Mouse (Mus musculus) intestine, postnatal 0 days (tissue): ENCODE results near the gene Dixdc1. TPM values are rescaled to one million over a fixed set of nuclear protein-coding genes. Genes with fewer than 3 reads are reported as not detected.

ENCODE experiments used
- ATAC-seq: fragments of 200-750 bp; cut with Nextera tagmentation; 2 replicates; pipeline ENCODE4 v1.8.0; 2017; ENCODE audit warnings: mild to moderate bottlenecking, moderate TSS enrichment, moderate library complexity
- H3K27ac ChIP-seq: fragments of 300-500 bp; sonication (generic); 2 replicates; pipeline ENCODE4 v1.5.1; 2014; ENCODE audit warnings: mild to moderate bottlenecking, low read depth, low read length, moderate library complexity
- H3K27me3 ChIP-seq: fragments of 300-500 bp; sonication (generic); replicated peaks from 2 replicates; pipeline ENCODE4 v1.6.1; 2014; ENCODE audit warnings: low read length, mixed read lengths; ENCODE audit not compliant: control insufficient read depth, insufficient read depth
- H3K36me3 ChIP-seq: fragments of 300-500 bp; sonication (generic); 2 replicates; pipeline ENCODE4 v1.6.1; 2014; ENCODE audit warnings: mild to moderate bottlenecking, moderate library complexity; ENCODE audit not compliant: control insufficient read depth, insufficient read depth
- H3K4me1 ChIP-seq: fragments of 300-500 bp; sonication (generic); replicated peaks from 2 replicates; pipeline ENCODE4 v1.6.1; 2014; ENCODE audit warnings: antibody characterized with exemption, low read length, mixed read lengths; ENCODE audit not compliant: control insufficient read depth, insufficient read depth
- H3K4me2 ChIP-seq: fragments of 300-500 bp; sonication (generic); replicated peaks from 2 replicates; pipeline ENCODE4 v1.6.1; 2014; ENCODE audit warnings: low read depth, mild to moderate bottlenecking, moderate library complexity
- H3K4me3 ChIP-seq: fragments of 300-500 bp; sonication (generic); 2 replicates; pipeline ENCODE4 v1.5.1; 2014; ENCODE audit warnings: low read depth, low read length
- H3K9ac ChIP-seq: fragments of 300-500 bp; sonication (generic); 2 replicates; pipeline ENCODE4 v1.6.1; 2014; ENCODE audit warnings: mild to moderate bottlenecking, low read depth, low read length
- H3K9me3 ChIP-seq: fragments of 300-500 bp; sonication (generic); 2 replicates; pipeline ENCODE4 v1.6.1; 2016; ENCODE audit warnings: mixed run types; ENCODE audit not compliant: control insufficient read depth
- CTCF ChIP-seq: sonication (generic); IDR thresholded peaks from 2 replicates; pipeline ENCODE4 v1.5.1; 2016; ENCODE audit warnings: low read depth, mild to moderate bottlenecking, control low read depth, antibody characterized with exemption, moderate library complexity
- WGBS: fragments of 180-500 bp; shearing (Covaris S2); extraction: QIAGEN DNeasy Blood & Tissue Kit; methylation state at CpG from one replicate; pipeline ENCODE4 v1.1.7; 2014; 5-methylcytosine and 5-hydroxymethylcytosine counted together
- polyA plus RNA-seq: library from polyadenylated mRNA; unstranded; fragments of >200 nt; fragmentation: Nextera tagmentation; extraction: Ambion mirVana; gene quantifications from 2 replicates; pipeline ENCODE4 v1.2.1, GENCODE M21; 2015

Dixdc1 gene
- polyA plus RNA-seq, 1 experiment from 2014 or later = 2.9 TPM

DNA sequence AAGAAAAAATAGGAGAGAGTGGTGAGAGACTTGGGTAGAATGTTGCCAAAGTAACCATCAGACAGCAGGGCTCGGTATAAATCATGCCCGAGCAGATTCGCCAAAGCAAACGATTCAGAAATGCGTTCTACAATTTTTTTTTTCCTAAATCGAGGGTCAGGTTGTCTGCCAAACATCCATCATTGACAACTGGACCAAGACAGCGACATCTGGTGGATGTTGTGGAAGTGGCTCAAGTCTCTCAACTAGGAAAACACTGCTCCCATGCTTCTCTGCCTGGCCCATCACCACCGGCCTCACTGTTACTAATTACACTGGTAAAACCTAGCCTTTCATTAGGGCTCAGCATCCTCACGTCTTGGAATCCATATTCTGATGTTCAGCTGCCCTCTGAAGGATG is 4.3 kb downstream of the Dixdc1 start:
- no peak for ATAC-seq
- Histone ChIP-seq H3K9ac (no peak overlapping the region), H3K4me1 (no peaks in the 10 kb centered on the region), H3K27me3 (no peaks in the 10 kb centered on the region), H3K9me3 (no peaks in the 10 kb centered on the region), H3K36me3 (no peaks in the 10 kb centered on the region), H3K27ac (no peak overlapping the region), H3K4me2 (no peak overlapping the region), H3K4me3 (no peak overlapping the region)
- WGBS = 3% methylated on average over 9 of the region's 9 CpGs
- TF ChIP-seq CTCF = peak; percentile 87

DNA sequence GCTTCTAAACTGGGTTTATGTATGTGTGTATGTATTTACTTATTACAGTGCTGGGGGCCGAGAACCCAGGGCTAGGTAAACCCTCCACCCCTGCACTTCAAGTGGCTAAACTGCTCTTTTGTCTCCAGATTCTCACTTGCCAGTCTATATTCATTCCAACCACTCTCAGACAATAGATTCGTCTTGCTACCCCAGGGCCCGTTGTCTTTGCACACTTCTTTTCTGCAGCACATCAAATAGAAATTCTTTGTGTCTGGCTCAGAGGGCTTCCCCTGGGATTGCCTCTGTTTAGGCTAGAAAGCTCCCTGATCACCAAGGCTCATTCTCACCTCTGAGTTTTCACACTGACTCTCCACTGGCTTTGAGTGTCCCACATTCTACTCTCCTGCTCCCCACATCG is 6.8 kb downstream of the Dixdc1 start:
- ATAC-seq = no peak
- no peak overlapping the region for H3K4me2 ChIP-seq
- no peak for TF ChIP-seq CTCF
- no peaks in the 10 kb centered on the region for H3K36me3 ChIP-seq
- H3K9me3 ChIP-seq = no peaks in the 10 kb centered on the region
- WGBS = 41% methylated on average over 4 of the region's 4 CpGs
- no peak overlapping the region for H3K27ac ChIP-seq
- H3K4me3 ChIP-seq = no peak overlapping the region
- H3K4me1 ChIP-seq = no peaks in the 10 kb centered on the region
- no peaks in the 10 kb centered on the region for H3K27me3 ChIP-seq
- H3K9ac ChIP-seq = no peak overlapping the region

DNA sequence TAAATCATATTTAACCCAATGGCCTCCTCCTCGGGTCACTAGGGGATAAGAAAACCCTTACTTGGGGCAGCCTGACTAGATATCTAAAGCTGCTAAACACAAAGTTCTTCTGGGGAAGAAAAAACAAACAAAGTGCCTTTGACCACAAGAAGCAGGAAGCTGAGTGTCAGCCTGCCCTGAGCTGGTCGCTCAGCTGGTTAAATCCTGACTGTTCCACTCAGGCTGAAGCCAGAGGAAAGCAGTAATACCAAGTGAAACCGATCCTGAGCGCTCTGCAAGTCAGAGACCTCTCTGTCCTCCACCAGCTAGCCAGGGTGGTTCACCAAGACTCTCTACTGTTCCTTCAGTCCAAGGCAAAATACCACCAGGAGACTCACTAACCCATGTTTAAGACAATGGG is 9.7 kb downstream of the Dixdc1 start:
- H3K9ac ChIP-seq = no peak overlapping the region
- H3K4me3 ChIP-seq = no peak overlapping the region
- WGBS = 54% methylated on average over 4 of the region's 4 CpGs
- no peaks in the 10 kb centered on the region for H3K36me3 ChIP-seq
- ATAC-seq = no peak
- TF ChIP-seq CTCF = no peak
- H3K9me3 ChIP-seq = no peaks in the 10 kb centered on the region
- H3K27ac ChIP-seq = no peak overlapping the region
- no peaks in the 10 kb centered on the region for H3K4me1 ChIP-seq
- no peak overlapping the region for H3K4me2 ChIP-seq
- no peaks in the 10 kb centered on the region for H3K27me3 ChIP-seq

DNA sequence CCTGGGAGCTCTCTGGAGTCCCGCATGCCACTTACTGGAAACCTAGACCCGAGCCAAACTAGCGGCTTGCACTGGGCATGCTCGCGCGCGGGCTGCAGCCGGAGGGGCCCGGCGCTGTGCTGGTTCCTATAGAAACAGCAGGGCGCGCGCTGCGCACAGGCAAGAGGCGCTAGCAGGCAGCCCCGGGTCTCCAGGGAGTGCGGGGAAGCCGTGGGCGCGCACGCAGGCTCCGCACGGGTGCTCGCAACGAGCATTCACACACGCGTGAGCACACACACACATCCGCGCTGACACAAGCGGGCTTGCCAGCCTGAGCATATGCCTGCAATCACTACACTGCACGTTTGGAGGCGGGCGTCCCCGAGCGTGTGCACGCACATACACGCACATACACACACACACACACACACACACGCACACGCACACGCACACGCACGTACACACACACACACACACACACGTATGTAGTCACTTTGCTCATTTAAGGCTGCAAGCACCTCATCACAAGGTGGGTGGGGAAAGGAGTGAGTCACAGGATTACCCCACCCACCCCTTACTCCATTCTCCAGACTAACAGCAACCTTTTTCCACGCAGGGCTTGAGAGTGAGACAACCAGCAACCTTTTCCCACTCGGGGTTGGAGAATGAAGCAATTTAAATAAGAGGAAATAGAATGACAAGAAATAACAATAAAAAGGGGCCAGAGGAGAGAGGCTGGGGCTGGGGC is 11.2 kb downstream of the Dixdc1 start:
- no peaks in the 10 kb centered on the region for H3K9me3 ChIP-seq
- peak; percentile 76 for ATAC-seq
- H3K4me3 ChIP-seq = peak overlapping the region; percentile 55
- no peaks in the 10 kb centered on the region for H3K36me3 ChIP-seq
- WGBS = under 1% methylated on average over 45 of the region's 45 CpGs
- peak overlapping the region; percentile 98 for H3K4me2 ChIP-seq
- H3K9ac ChIP-seq = peak overlapping the region; percentile 40
- H3K27me3 ChIP-seq = no peaks in the 10 kb centered on the region
- TF ChIP-seq CTCF = peak; percentile 46
- no peaks in the 10 kb centered on the region for H3K4me1 ChIP-seq
- H3K27ac ChIP-seq = no peak overlapping the region

DNA sequence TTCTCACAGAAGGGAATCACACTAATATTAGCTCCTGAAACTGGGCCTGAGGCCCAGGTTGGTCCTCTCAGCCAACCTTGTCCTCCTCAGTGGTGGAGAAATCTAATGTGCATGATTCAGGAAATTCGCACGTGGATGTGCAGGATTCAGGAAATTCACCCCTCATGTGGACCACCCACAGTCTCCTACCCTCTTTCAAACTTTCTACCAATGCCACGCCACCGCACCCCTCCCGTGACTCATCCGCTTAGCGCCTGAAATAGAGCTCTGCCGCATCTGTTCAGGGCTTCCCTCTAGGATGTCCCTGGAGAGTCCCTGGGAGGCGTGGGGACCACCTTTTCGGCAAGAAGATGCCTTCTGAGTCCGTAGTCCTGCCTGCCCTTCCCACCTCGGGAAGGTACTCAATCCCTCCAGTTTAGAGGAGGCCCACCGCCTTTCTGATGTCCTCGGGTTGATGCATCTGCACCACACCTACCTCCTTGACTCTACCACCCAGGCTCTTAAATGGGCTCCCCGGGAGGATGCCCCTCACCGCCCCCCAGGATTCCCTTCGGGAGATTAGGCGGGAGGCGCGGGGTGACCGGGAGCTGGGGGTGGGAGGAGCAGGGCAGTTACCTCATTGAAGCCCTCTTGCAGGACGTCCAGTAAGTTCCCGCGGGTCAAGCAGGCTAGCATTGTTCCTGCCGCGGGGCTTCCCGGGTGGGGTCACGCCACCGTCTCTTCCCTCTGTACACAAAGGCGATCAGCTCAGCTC is 12.0 kb downstream of the Dixdc1 start:
- Histone ChIP-seq H3K4me3 (peak overlapping the region; percentile 55), H3K9me3 (no peaks in the 10 kb centered on the region), H3K9ac (peak overlapping the region; percentile 40), H3K27me3 (no peaks in the 10 kb centered on the region), H3K27ac (no peak overlapping the region), H3K4me1 (no peaks in the 10 kb centered on the region), H3K4me2 (peak overlapping the region; percentile 98), H3K36me3 (no peaks in the 10 kb centered on the region)
- no peak for ATAC-seq
- TF ChIP-seq CTCF = no peak
- WGBS = 14% methylated on average over 30 of the region's 30 CpGs

DNA sequence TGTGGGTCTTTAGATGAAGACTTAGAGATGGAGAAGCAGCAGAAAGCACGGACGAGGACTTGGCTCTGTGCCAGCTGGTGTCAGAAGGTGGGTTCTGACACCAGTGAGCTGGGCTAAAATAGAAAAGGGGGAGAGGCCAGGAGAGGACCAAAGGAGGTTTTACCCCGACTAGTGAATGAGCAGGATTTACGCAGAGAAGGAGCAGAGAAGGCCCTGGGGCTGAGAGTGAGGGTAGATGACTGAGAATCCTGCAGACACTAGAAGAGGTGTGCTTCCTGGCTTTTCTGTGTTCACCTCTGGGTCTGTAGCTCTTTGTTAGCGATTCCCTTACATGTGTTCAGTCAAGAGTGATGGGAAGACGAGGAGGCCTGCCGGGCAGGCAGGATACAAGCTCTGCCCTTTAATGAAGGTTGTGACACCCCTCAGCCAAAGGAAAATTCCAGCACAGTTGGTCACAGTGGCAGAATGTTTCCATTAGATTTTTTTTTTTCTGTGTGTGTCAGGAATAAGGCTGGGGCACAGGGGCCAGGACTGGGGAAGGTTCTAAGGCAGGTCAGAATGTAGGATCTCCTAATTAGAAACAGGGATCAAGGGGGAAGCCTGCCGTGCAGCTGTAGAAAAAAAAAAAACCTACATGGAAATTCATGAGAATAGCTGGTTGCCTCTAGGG is 13.3 kb downstream of the Dixdc1 start:
- Histone ChIP-seq H3K36me3 (no peaks in the 10 kb centered on the region), H3K9ac (no peak overlapping the region), H3K4me2 (no peak overlapping the region), H3K27ac (no peak overlapping the region), H3K4me1 (no peaks in the 10 kb centered on the region), H3K9me3 (no peaks in the 10 kb centered on the region), H3K27me3 (no peaks in the 10 kb centered on the region), H3K4me3 (no peak overlapping the region)
- WGBS = 68% methylated on average over 8 of the region's 8 CpGs
- no peak for ATAC-seq
- TF ChIP-seq CTCF = no peak
